Mouse (Mus musculus): ENCODE results near the gene Bub3. TPM values are rescaled to one million over a fixed set of nuclear protein-coding genes. Genes with fewer than 3 reads are reported as not detected.

Gene Bub3
- total RNA-seq, 2 experiments from 2014 or later, result 31.4 to 32.3 TPM

DNA sequence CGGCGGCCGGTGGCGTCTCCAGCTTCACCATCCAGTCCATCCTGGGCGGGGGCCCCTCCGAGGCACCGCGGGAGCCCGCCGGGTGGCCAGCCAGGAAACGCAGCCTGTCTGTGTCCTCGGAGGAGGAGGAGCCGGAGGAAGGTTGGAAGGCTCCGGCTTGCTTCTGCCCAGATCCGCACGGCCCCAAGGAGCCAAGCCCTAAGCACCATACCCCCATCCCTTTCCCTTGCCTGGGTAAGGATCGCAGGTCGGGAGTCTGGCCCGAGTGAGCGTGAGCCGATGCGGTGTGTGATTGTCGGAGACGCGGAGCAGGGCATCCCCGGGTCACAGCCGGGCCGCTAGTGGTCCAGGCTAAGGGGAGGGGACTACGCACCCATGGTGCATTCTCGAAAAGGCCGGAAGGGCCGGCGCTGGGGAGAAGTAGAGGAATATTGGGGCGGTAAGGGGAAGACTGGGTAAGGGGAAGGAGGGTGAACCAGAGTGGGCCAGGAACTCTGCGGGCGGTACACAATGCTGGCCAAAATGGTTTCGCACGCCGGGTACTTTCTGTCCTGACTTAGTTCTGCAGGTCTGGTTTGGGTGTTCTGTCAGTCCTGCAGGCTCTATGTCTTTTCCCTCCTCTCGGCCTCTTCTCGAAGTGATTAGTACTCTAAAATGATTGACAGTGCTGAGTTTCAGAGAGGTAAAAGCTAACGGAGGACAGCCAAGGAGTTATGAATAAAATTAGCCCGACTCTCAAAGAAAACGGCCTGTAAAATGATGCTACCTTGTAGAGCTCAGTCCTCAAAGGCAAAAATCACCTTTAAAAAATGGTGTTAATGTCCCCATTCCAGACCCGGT is 5.5 kb upstream of the Bub3 start:
- intact Hi-C loops (cut with DNase I; ENCODE audit: low total_unique reads), result no loop called here
- no peak for DNase-seq

DNA sequence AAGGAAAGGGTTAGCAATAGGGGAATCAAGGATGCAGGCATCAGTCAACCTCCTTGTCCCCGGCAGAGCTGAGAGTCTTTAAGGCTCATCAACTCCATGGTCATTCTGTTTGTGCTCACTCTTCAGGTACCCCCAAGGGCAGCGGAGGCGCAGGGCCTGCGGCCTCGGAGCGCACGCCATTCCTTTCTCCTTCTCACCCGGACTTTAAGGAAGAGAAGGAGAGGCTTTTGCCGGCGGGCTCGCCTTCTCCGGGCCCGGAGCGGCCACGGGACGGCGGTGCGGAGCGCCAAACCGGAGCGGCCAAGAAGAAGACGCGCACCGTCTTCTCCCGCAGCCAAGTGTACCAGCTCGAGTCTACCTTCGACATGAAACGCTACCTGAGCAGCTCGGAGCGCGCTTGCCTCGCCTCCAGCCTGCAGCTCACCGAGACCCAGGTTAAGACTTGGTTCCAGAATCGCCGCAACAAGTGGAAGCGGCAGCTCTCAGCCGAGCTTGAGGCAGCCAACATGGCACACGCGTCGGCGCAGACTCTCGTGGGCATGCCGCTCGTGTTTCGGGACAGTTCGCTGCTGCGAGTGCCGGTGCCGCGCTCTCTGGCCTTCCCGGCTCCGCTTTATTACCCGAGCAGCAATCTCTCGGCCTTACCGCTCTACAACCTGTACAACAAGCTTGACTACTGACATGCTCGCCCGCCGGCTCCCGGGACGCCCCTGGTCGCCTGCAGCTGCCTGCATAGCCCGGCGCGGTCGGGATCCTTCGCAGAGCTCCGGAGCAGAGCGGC is 4.5 kb upstream of the Bub3 start:
- intact Hi-C loops (cut with DNase I; ENCODE audit: low total_unique reads), result no loop called here
- no peak for DNase-seq

- intact Hi-C loops (cut with DNase I; ENCODE audit: low total_unique reads), result no loop called here
- no peak for DNase-seq
Measured at GRCm38 (mm10) chr7:131556116-131556515, 3.9 kb upstream of the Bub3 start.

- intact Hi-C loops (cut with DNase I; ENCODE audit: low total_unique reads), result no loop called here
- DNase-seq, result no peak
Measured at GRCm38 (mm10) chr7:131556541-131557271, 3.3 kb upstream of the Bub3 start.

DNA sequence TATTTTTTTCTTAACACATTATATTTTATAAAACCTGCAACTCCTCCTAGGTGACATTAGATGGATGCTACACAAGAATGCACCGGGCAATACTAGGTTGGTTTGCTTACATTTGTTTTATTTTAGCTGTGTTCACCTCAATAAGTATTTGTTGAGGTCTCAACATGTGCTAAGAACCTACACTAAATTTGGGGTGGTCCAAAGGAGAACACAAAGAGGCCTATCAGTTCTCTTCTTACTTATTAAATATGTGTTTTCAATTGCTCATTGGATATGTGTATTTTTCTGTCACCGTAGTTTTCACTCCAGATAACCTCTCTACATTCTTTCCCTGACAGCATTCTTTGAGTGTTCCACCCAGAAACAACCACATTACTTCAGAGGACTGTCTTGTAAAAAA is 2.3 kb upstream of the Bub3 start:
- intact Hi-C loops (cut with DNase I; ENCODE audit: low total_unique reads), result no loop called here
- no peak for DNase-seq

GRCm38 (mm10) chr7:131560697-131561042 is 648 bp downstream of the Bub3 start:
- intact Hi-C loops (cut with DNase I; ENCODE audit: low total_unique reads), result no loop called here
- no peak for DNase-seq

DNA sequence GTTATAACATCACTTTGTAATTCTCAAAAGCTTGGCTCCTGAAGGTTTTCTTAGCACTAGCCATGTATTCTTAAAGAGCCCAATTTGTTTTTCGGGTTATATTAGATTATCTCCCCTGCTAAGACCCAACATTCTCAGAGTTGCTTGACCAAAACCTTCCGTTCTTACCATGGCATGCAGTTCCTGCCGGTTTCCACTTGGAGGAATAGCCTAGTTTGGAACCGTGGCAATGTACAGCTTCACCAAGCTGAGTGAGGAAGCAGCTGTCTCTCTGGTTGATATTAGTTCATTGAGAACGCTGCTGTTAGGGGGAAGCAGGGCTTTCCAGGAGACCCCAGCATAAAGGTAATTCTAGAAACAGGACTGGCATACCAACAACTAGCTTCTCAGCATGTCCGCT is 15.2 kb downstream of the Bub3 start:
- DNase-seq, result no peak

DNA sequence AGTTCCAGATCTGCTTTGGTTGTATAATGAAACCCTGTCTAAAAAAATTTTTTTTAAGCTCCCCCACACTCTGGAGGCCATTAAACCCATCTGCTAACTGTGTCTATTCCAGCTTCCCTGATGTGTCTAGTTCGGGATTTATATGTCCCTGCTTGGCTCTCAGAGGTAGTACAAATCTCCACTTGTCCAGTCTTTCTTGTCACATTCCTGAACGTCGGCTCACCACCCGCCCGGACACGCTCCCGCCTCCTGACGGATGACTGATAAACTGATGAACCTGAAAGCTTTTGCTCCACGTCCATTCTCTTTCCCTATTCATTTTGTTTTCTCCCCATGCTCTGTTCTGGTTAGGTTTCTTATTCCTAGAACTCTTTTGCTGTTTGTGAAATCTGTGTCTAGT is 22.2 kb downstream of the Bub3 start:
- DNase-seq, result no peak
- intact Hi-C loops (cut with DNase I; ENCODE audit: low total_unique reads), result no loop called here

More for the DNA sequence above, 15.2 kb downstream of the Bub3 start:
- intact Hi-C loops (cut with DNase I; ENCODE audit: low total_unique reads), result no loop called here

DNA sequence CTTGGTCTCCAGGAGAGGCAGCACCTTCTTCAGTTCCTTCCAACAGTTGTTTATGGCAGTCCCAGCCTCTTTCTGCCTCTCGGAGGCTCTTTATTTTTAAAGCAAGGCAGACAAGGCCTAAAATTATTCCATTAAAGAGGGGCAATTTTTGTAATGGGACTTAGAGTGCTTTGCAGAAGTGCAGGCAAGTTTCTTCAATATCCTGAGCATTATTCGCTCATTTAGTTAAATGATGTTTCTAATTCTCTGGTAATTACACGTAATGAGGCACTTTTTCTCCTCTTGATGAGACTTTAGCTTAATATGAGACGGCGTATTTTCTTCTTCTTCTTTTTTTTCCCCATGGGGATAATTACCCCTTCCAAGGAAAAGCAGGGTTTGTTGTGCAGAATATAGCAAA is 25.5 kb downstream of the Bub3 start:
- intact Hi-C loops (cut with DNase I; ENCODE audit: low total_unique reads), result no loop called here
- no peak for DNase-seq

- intact Hi-C loops (cut with DNase I; ENCODE audit: low total_unique reads), result no loop called here
- no peak for DNase-seq
Measured at GRCm38 (mm10) chr7:131597779-131598482, 37.9 kb downstream of the Bub3 start.

DNA sequence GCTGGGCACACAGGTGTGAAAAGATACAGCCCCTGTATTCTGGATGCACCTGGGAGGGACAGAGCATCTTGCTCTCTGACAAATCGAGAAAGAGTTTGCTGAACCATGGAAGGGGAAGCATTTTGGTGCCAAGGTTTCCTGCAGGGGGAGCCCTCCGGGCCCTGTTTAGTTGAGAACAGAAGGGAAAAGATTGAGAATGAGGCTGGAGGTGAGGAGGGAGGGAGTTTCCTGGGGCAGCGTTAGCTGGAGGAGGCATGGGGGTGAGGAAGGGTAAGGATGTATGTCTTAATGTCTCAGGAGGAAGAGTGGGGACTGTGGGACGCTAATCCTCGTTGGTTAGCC is 38.4 kb downstream of the Bub3 start:
- intact Hi-C loops (cut with DNase I; ENCODE audit: low total_unique reads), result no loop called here
- DNase-seq, result no peak

DNA sequence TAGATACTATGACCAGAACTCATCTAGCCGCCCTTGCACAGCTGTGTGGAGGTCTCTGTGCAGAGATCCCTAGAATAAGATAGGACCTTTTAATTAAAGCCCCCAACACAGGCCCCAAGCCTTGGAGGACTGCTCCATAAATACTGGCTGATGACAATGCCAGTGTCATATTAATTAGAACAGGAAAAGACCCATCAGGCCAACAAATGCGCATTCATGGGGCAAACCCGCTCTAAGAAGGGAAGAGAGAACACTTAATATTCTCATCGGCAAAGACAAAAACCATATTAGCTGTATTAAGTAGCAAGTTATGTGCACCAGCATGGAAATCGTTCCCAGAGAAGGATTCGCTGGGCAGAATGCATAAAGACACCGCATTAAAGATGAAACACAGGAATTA is 42.1 kb downstream of the Bub3 start:
- DNase-seq, result no peak
- intact Hi-C loops (cut with DNase I; ENCODE audit: low total_unique reads), result no loop called here

DNA sequence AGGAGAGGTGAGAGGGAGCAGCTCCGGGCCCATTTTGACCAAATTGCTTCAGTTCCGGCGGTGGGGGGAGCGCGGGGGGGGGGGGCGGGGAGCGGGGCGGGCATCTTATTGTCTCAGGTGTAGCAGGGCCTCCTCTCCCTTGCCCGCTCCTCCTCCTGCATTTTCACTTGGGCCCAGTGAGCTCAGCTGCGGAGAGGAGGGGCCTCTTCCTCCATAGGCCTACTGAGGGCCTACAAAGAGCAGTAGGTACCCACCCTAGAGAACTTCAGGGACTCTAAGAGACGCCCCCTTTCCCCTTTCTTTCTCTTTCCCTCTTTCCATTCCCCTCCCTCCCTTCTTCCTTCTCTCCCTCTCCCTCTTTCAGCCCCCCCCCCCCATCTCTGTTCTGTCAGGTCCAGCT is 43.2 kb downstream of the Bub3 start:
- intact Hi-C loops (cut with DNase I; ENCODE audit: low total_unique reads), result no loop called here
- DNase-seq, result no peak

DNA sequence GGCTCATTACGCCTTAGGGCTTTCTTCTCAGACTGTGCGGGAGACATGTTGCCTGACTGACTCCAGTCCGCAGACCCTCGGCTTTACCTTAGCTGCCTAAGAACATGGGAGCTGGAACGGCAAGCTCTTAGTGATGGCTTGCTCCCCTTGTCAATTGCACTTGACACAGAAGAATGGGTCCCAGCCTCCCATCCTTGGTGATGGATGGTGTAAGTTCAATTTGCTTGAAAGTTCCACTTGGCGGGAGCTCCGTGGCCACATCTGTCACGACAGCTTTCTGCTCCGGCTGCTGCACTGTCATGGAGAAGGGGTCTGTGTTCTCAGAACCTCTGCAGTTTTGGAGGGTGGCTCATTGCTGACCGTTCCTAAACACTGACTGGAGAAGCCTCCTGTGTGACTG is 44.9 kb downstream of the Bub3 start:
- no peak for DNase-seq
- intact Hi-C loops (cut with DNase I; ENCODE audit: low total_unique reads), result no loop called here

GRCm38 (mm10) chr7:131605481-131605880 is 45.5 kb downstream of the Bub3 start:
- intact Hi-C loops (cut with DNase I; ENCODE audit: low total_unique reads), result no loop called here
- no peak for DNase-seq

GRCm38 (mm10) chr7:131608049-131608448 is 48.0 kb downstream of the Bub3 start:
- DNase-seq, result no peak
- intact Hi-C loops (cut with DNase I; ENCODE audit: low total_unique reads), result no loop called here

DNA sequence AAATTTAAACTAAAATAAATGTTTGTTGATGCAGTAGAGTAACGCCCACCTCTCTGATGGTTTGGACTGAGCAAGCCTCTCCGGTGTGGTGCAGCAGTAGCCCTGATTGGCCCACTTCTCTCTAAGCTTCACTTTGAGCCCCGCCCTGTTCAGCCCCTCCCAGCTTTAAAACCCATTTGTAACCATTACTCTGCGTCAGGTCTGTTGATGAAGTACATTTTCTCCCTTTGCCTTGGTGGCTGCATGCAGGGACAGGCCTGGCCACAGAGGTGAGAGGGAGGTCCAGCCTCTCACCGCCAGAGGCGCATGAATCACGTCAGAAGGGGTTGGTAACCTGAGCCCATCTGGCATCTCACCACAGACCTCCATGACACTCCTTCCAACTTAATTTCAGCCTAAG is 49.7 kb downstream of the Bub3 start:
- no peak for DNase-seq
- intact Hi-C loops (cut with DNase I; ENCODE audit: low total_unique reads), result no loop called here

Measured in gastrocnemius, postnatal 14 days (tissue).